Mouse (Mus musculus): ENCODE data around the gene 2900011O08Rik. TPM values are rescaled to one million over a fixed set of nuclear protein-coding genes. Genes with fewer than 3 reads are reported as not detected.
"Not testable (repeated sequence)": the region's sequence is repeated elsewhere in the genome, so short reads cannot be mapped to it uniquely, and the experiment has no call there.

The 2900011O08Rik gene
- polyA plus RNA-seq, 1 experiment from 2014 or later: 0.44 TPM

- Histone ChIP-seq H3K36me3 (ENCODE audit: control insufficient read depth, insufficient read depth, low read length) (no peaks in the 10 kb centered on the region), H3K4me3 (ENCODE audit: low read length) (no peak overlapping the region), H3K9ac (ENCODE audit: low read length) (no peak overlapping the region), H3K9me3 (ENCODE audit: control insufficient read depth, low read length) (no peaks in the 10 kb centered on the region), H3K27ac (ENCODE audit: low read length) (no peak overlapping the region), H3K4me2 (ENCODE audit: low read depth, low read length) (no peak overlapping the region), H3K27me3 (ENCODE audit: control insufficient read depth, insufficient read depth, low read depth, low read length) (no peaks in the 10 kb centered on the region), H3K4me1 (replicated peaks; ENCODE audit: control insufficient read depth, insufficient read depth, low read length) (no peaks in the 10 kb centered on the region)
- WGBS: 50% methylated on average over 4 of the region's 4 CpGs
- no peak for ATAC-seq (ENCODE audit: low read depth)
These were observed 59.9 kb downstream of the 2900011O08Rik start for GRCm38 (mm10) chr16:14046224-14046756.

DNA sequence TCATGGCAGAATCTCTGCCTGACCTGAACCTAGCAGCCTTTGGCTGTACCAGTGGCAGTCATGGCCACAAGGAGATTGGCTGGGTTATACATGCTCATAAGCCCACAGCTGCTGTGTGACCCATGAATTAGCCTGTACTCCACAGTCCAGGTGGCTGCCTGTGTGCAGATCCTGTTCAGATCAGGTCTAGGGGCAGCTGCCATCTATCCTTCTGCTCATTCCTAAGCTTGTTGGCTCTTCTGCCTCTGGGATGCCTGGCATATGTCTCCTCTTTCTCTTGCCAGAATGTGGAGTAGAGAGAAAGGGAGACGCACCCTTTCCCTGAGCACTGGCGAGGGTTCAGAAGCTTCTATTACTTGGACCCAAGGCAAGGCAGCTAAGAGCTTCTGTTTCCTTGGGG is 65.8 kb downstream of the 2900011O08Rik start:
- 77% methylated on average over 2 of the region's 2 CpGs for WGBS
- no peaks in the 10 kb centered on the region for H3K9me3 ChIP-seq (ENCODE audit: control insufficient read depth, low read length)
- no peak overlapping the region for H3K9ac ChIP-seq (ENCODE audit: low read length)
- H3K4me3 ChIP-seq (ENCODE audit: low read length): no peak overlapping the region
- no peaks in the 10 kb centered on the region for H3K27me3 ChIP-seq (ENCODE audit: control insufficient read depth, insufficient read depth, low read depth, low read length)
- H3K27ac ChIP-seq (ENCODE audit: low read length): no peak overlapping the region
- no peaks in the 10 kb centered on the region for H3K36me3 ChIP-seq (ENCODE audit: control insufficient read depth, insufficient read depth, low read length)
- ATAC-seq (ENCODE audit: low read depth): no peak
- H3K4me2 ChIP-seq (ENCODE audit: low read depth, low read length): no peak overlapping the region
- H3K4me1 ChIP-seq (replicated peaks; ENCODE audit: control insufficient read depth, insufficient read depth, low read length): no peaks in the 10 kb centered on the region

GRCm38 (mm10) chr16:14053116-14053515 is 66.7 kb downstream of the 2900011O08Rik start:
- no peak overlapping the region for H3K4me3 ChIP-seq (ENCODE audit: low read length)
- no peak overlapping the region for H3K27ac ChIP-seq (ENCODE audit: low read length)
- no peak overlapping the region for H3K9ac ChIP-seq (ENCODE audit: low read length)
- no peaks in the 10 kb centered on the region for H3K36me3 ChIP-seq (ENCODE audit: control insufficient read depth, insufficient read depth, low read length)
- no peak overlapping the region for H3K4me2 ChIP-seq (ENCODE audit: low read depth, low read length)
- no peak for ATAC-seq (ENCODE audit: low read depth)
- 78% methylated on average over 5 of the region's 5 CpGs for WGBS
- H3K27me3 ChIP-seq (ENCODE audit: control insufficient read depth, insufficient read depth, low read depth, low read length): no peaks in the 10 kb centered on the region
- H3K4me1 ChIP-seq (replicated peaks; ENCODE audit: control insufficient read depth, insufficient read depth, low read length): no peaks in the 10 kb centered on the region
- H3K9me3 ChIP-seq (ENCODE audit: control insufficient read depth, low read length): no peaks in the 10 kb centered on the region

DNA sequence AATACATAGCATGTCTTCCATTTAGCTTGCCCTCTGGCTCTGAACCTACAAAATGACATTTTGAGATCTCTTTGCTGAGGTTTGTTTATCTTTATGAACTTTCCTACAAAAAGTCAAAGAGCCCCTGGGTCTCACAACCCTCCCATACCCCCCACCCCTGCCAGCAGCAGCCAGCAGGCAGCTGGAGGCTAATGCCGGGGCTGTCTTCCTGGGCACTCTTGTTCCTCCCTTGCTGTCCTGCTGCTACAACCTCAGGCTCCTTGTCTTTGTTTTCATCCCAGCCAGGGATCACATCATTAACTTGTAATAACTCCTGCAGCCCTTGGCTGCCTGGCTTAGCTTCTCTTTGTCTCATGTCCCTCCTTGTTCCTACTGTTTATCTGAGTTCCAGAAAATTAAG is 68.9 kb downstream of the 2900011O08Rik start:
- H3K27me3 ChIP-seq (ENCODE audit: control insufficient read depth, insufficient read depth, low read depth, low read length): no peaks in the 10 kb centered on the region
- no peak overlapping the region for H3K27ac ChIP-seq (ENCODE audit: low read length)
- no peaks in the 10 kb centered on the region for H3K9me3 ChIP-seq (ENCODE audit: control insufficient read depth, low read length)
- H3K9ac ChIP-seq (ENCODE audit: low read length): no peak overlapping the region
- no peak overlapping the region for H3K4me3 ChIP-seq (ENCODE audit: low read length)
- 67% methylated on average over 1 of the region's 1 CpGs for WGBS
- H3K4me2 ChIP-seq (ENCODE audit: low read depth, low read length): no peak overlapping the region
- no peaks in the 10 kb centered on the region for H3K4me1 ChIP-seq (replicated peaks; ENCODE audit: control insufficient read depth, insufficient read depth, low read length)
- H3K36me3 ChIP-seq (ENCODE audit: control insufficient read depth, insufficient read depth, low read length): no peaks in the 10 kb centered on the region
- no peak for ATAC-seq (ENCODE audit: low read depth)

DNA sequence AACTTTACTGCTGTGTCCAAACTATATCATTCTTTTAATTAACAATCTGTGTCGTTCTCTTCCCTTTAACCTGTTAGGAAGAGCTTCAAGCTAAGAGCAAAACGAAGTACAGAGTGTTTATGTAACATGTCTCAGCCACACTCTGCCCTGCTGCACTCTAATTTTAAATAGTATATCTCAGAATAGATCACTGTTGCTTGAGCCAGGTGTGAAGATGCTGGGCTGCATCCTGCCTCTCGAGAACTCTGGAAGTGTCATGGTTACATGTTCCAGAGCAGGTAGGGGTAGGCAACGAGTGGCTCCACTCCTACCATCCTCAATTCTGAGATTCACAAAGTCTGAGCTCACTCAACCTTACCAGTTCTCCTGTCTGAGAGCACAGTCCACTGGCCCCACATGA is 70.3 kb downstream of the 2900011O08Rik start:
- Histone ChIP-seq H3K36me3 (ENCODE audit: control insufficient read depth, insufficient read depth, low read length) (no peaks in the 10 kb centered on the region), H3K4me2 (ENCODE audit: low read depth, low read length) (no peak overlapping the region), H3K4me3 (ENCODE audit: low read length) (no peak overlapping the region), H3K9me3 (ENCODE audit: control insufficient read depth, low read length) (no peaks in the 10 kb centered on the region), H3K9ac (ENCODE audit: low read length) (no peak overlapping the region), H3K27me3 (ENCODE audit: control insufficient read depth, insufficient read depth, low read depth, low read length) (no peaks in the 10 kb centered on the region), H3K4me1 (replicated peaks; ENCODE audit: control insufficient read depth, insufficient read depth, low read length) (no peaks in the 10 kb centered on the region), H3K27ac (ENCODE audit: low read length) (no peak overlapping the region)
- no peak for ATAC-seq (ENCODE audit: low read depth)
- 58% methylated on average over 4 of the region's 4 CpGs for WGBS

- H3K4me1 ChIP-seq (replicated peaks; ENCODE audit: control insufficient read depth, insufficient read depth, low read length): no peaks in the 10 kb centered on the region
- no peak overlapping the region for H3K27ac ChIP-seq (ENCODE audit: low read length)
- H3K9me3 ChIP-seq (ENCODE audit: control insufficient read depth, low read length): no peaks in the 10 kb centered on the region
- H3K9ac ChIP-seq (ENCODE audit: low read length): no peak overlapping the region
- H3K27me3 ChIP-seq (ENCODE audit: control insufficient read depth, insufficient read depth, low read depth, low read length): no peaks in the 10 kb centered on the region
- 26% methylated on average over 1 of the region's 1 CpGs for WGBS
- H3K36me3 ChIP-seq (ENCODE audit: control insufficient read depth, insufficient read depth, low read length): no peaks in the 10 kb centered on the region
- H3K4me3 ChIP-seq (ENCODE audit: low read length): no peak overlapping the region
- no peak overlapping the region for H3K4me2 ChIP-seq (ENCODE audit: low read depth, low read length)
- ATAC-seq (ENCODE audit: low read depth): no peak
These were observed 72.1 kb downstream of the 2900011O08Rik start for GRCm38 (mm10) chr16:14058541-14058940.

DNA sequence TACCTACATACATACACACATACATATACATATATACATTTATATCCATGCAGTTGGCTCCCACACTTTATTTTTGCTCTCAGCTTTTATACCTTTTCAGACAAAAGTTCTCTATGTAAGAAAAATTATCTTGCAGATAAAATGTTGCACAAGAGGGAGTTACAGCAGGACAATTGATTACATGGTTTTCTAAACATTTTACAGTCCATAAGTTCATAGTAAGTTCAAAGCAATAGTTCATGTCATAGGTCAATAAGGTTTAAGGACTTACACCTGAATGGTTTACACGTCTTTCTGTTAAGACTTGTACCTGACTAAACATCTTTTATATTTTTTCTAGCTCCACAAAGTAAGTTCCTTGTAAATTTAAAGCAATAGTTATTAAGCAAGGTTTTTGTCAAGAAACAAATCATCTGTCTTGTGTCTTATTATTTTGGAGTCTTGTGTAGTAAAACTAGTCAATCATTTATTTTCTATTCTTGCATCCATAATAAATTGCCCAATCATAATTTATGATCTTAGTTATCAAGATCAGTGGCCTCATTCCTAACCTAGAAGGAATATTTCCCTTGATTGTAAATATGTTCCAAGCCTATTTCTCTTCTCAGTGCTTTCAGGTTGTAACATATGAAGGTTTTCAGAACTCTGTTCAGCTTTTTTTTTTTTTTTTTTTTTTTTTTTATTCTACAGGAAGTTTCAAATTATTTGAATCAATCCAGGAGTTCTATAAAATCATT is 72.9 kb downstream of the 2900011O08Rik start:
- no peak for ATAC-seq (ENCODE audit: low read depth)
- H3K9ac ChIP-seq (ENCODE audit: low read length): no peak overlapping the region
- H3K27ac ChIP-seq (ENCODE audit: low read length): no peak overlapping the region
- no peak overlapping the region for H3K4me3 ChIP-seq (ENCODE audit: low read length)
- H3K4me1 ChIP-seq (replicated peaks; ENCODE audit: control insufficient read depth, insufficient read depth, low read length): no peaks in the 10 kb centered on the region
- H3K27me3 ChIP-seq (ENCODE audit: control insufficient read depth, insufficient read depth, low read depth, low read length): no peaks in the 10 kb centered on the region
- WGBS: 22% methylated on average over 1 of the region's 1 CpGs
- H3K9me3 ChIP-seq (ENCODE audit: control insufficient read depth, low read length): no peaks in the 10 kb centered on the region
- H3K4me2 ChIP-seq (ENCODE audit: low read depth, low read length): no peak overlapping the region
- H3K36me3 ChIP-seq (ENCODE audit: control insufficient read depth, insufficient read depth, low read length): no peaks in the 10 kb centered on the region

- Histone ChIP-seq H3K4me2 (ENCODE audit: low read depth, low read length) (no peak overlapping the region), H3K4me3 (ENCODE audit: low read length) (no peak overlapping the region), H3K27me3 (ENCODE audit: control insufficient read depth, insufficient read depth, low read depth, low read length) (no peaks in the 10 kb centered on the region), H3K9me3 (ENCODE audit: control insufficient read depth, low read length) (no peaks in the 10 kb centered on the region), H3K4me1 (replicated peaks; ENCODE audit: control insufficient read depth, insufficient read depth, low read length) (no peaks in the 10 kb centered on the region), H3K36me3 (ENCODE audit: control insufficient read depth, insufficient read depth, low read length) (no peaks in the 10 kb centered on the region), H3K9ac (ENCODE audit: low read length) (no peak overlapping the region), H3K27ac (ENCODE audit: low read length) (no peak overlapping the region)
- ATAC-seq (ENCODE audit: low read depth): no peak
- 69% methylated on average over 5 of the region's 5 CpGs for WGBS
These were observed 73.5 kb downstream of the 2900011O08Rik start for GRCm38 (mm10) chr16:14059869-14060268.

GRCm38 (mm10) chr16:14066571-14066970 is 80.2 kb downstream of the 2900011O08Rik start:
- not testable (repeated sequence) for H3K4me2 ChIP-seq (ENCODE audit: low read depth, low read length); H3K9ac ChIP-seq (ENCODE audit: low read length); H3K4me3 ChIP-seq (ENCODE audit: low read length); H3K27me3 ChIP-seq (ENCODE audit: control insufficient read depth, insufficient read depth, low read depth, low read length); H3K36me3 ChIP-seq (ENCODE audit: control insufficient read depth, insufficient read depth, low read length); H3K27ac ChIP-seq (ENCODE audit: low read length); H3K4me1 ChIP-seq (replicated peaks; ENCODE audit: control insufficient read depth, insufficient read depth, low read length); H3K9me3 ChIP-seq (ENCODE audit: control insufficient read depth, low read length); ATAC-seq (ENCODE audit: low read depth)
- WGBS: 77% methylated on average over 4 of the region's 4 CpGs
